Mouse (Mus musculus) midbrain, embryonic 12.5 days (tissue): ENCODE measurements around the gene Tlr9. TPM values are rescaled to one million over a fixed set of nuclear protein-coding genes. Genes with fewer than 3 reads are reported as not detected.

Source experiments
- ATAC-seq: fragments of 200-750 bp; cut with Nextera tagmentation; 2 replicates; pipeline ENCODE4 v1.8.0; 2017; ENCODE audit warnings: low read depth, moderate TSS enrichment, moderate library complexity; ENCODE audit not compliant: low FRiP score
- H3K27ac ChIP-seq: fragments of 300-500 bp; sonication (generic); replicated peaks from 2 replicates; pipeline ENCODE4 v1.5.1; 2016; ENCODE audit warnings: mild to moderate bottlenecking
- H3K27me3 ChIP-seq: fragments of 300-500 bp; sonication (generic); 2 replicates; pipeline ENCODE4 v1.6.1; 2016; ENCODE audit warnings: mild to moderate bottlenecking
- H3K36me3 ChIP-seq: fragments of 300-500 bp; sonication (generic); 2 replicates; pipeline ENCODE4 v1.6.1; 2016
- H3K4me1 ChIP-seq: fragments of 300-500 bp; sonication (generic); 2 replicates; pipeline ENCODE4 v1.6.1; 2016
- H3K4me2 ChIP-seq: fragments of 300-500 bp; sonication (generic); replicated peaks from 2 replicates; pipeline ENCODE4 v1.6.1; 2016; ENCODE audit warnings: mild to moderate bottlenecking, moderate library complexity
- H3K4me3 ChIP-seq: fragments of 300-500 bp; sonication (generic); 2 replicates; pipeline ENCODE4 v1.5.1; 2016; ENCODE audit warnings: mild to moderate bottlenecking
- H3K9ac ChIP-seq: fragments of 300-500 bp; sonication (generic); replicated peaks from 2 replicates; pipeline ENCODE4 v1.6.1; 2016; ENCODE audit warnings: mild to moderate bottlenecking, moderate library complexity
- H3K9me3 ChIP-seq: fragments of 300-500 bp; sonication (generic); 2 replicates; pipeline ENCODE4 v1.6.1; 2016; ENCODE audit warnings: mild to moderate bottlenecking
- WGBS: fragments of 180-500 bp; shearing (Covaris S2); methylation state at CpG from one replicate; pipeline ENCODE4 v1.1.7; 2016; 5-methylcytosine and 5-hydroxymethylcytosine counted together
- polyA plus RNA-seq: library from polyadenylated mRNA; unstranded; fragments of >200 nt; fragmentation: Nextera tagmentation; extraction: Ambion mirVana; gene quantifications from 2 replicates; pipeline ENCODE4 v1.2.1, GENCODE M21; 2016

Tlr9 gene
- polyA plus RNA-seq, result not detected in 2 replicates

- no peak for ATAC-seq
- Histone ChIP-seq H3K4me2 (no peak within 1 kb of the TSS), H3K9ac (no peak within 1 kb of the TSS), H3K36me3 (no peaks in the 10 kb centered on the region), H3K27me3 (peaks cover 22% of the 10 kb centered on the region), H3K4me1 (peaks cover 11% of the 10 kb centered on the region), H3K27ac (no peak within 1 kb of the TSS), H3K9me3 (no peaks in the 10 kb centered on the region), H3K4me3 (no peak within 1 kb of the TSS)
- whole genome bisulfite sequencing, result 77% methylated on average over 4 of the region's 4 CpGs
These were observed at the start of gene Tlr9 for GRCm38 (mm10) chr9:106222261-106222851. Gene Tlr9, plus strand, starts transcription at chr9:106222598.

- no peak overlapping the region for H3K9ac ChIP-seq
- no peak for ATAC-seq
- peak overlapping the region; percentile 83 for H3K4me2 ChIP-seq
- WGBS, result 76% methylated on average over 2 of the region's 2 CpGs
- H3K4me1 ChIP-seq, result peaks cover 28% of the 10 kb centered on the region
- H3K36me3 ChIP-seq, result peaks cover 23% of the 10 kb centered on the region
- H3K4me3 ChIP-seq, result peak overlapping the region; percentile 93
- H3K9me3 ChIP-seq, result no peaks in the 10 kb centered on the region
- H3K27me3 ChIP-seq, result 0 out of 2 replicates have a peak, but pooled peaks cover 3% of the 10 kb centered on the region
- no peak overlapping the region for H3K27ac ChIP-seq
These were observed 49.0 kb upstream of the Tlr9 start for GRCm38 (mm10) chr9:106173363-106173762.

GRCm38 (mm10) chr9:106175552-106176200 lies 46.7 kb upstream of the Tlr9 start:
- ATAC-seq, result no peak
- H3K4me3 ChIP-seq, result no peak overlapping the region
- 90% methylated on average over 3 of the region's 3 CpGs for WGBS

GRCm38 (mm10) chr9:106176769-106177168 lies 45.6 kb upstream of the Tlr9 start:
- no peak overlapping the region for H3K4me3 ChIP-seq
- no peaks in the 10 kb centered on the region for H3K27me3 ChIP-seq
- WGBS, result 85% methylated on average over 5 of the region's 5 CpGs
- ATAC-seq, result no peak
- H3K9ac ChIP-seq, result no peak overlapping the region
- no peaks in the 10 kb centered on the region for H3K9me3 ChIP-seq
- no peak overlapping the region for H3K4me2 ChIP-seq
- peaks cover 20% of the 10 kb centered on the region for H3K4me1 ChIP-seq
- H3K27ac ChIP-seq, result no peak overlapping the region
- peaks cover 56% of the 10 kb centered on the region for H3K36me3 ChIP-seq

More at GRCm38 (mm10) chr9:106175552-106176200, 46.7 kb upstream of the Tlr9 start:
- Histone ChIP-seq H3K27me3 (no peaks in the 10 kb centered on the region), H3K27ac (no peak overlapping the region), H3K36me3 (peaks cover 45% of the 10 kb centered on the region), H3K4me2 (no peak overlapping the region), H3K4me1 (peaks cover 20% of the 10 kb centered on the region), H3K9me3 (no peaks in the 10 kb centered on the region), H3K9ac (no peak overlapping the region)

- Histone ChIP-seq H3K27ac (no peak overlapping the region), H3K4me1 (peaks cover 19% of the 10 kb centered on the region), H3K9me3 (no peaks in the 10 kb centered on the region), H3K27me3 (no peaks in the 10 kb centered on the region), H3K36me3 (peaks cover 66% of the 10 kb centered on the region), H3K4me2 (no peak overlapping the region), H3K9ac (no peak overlapping the region), H3K4me3 (no peak overlapping the region)
- ATAC-seq, result no peak
- 94% methylated on average over 6 of the region's 6 CpGs for WGBS
These were observed 44.6 kb upstream of the Tlr9 start for GRCm38 (mm10) chr9:106177799-106178198.

GRCm38 (mm10) chr9:106179454-106179853 lies 42.9 kb upstream of the Tlr9 start:
- Histone ChIP-seq H3K9me3 (no peaks in the 10 kb centered on the region), H3K9ac (no peak overlapping the region), H3K27ac (no peak overlapping the region), H3K4me3 (no peak overlapping the region), H3K27me3 (no peaks in the 10 kb centered on the region), H3K4me2 (no peak overlapping the region), H3K4me1 (peaks cover 4% of the 10 kb centered on the region), H3K36me3 (peaks cover 83% of the 10 kb centered on the region)
- 89% methylated on average over 2 of the region's 2 CpGs for WGBS
- ATAC-seq, result no peak

GRCm38 (mm10) chr9:106179964-106180363 lies 42.4 kb upstream of the Tlr9 start:
- peaks cover 88% of the 10 kb centered on the region for H3K36me3 ChIP-seq
- H3K27me3 ChIP-seq, result no peaks in the 10 kb centered on the region
- no peak overlapping the region for H3K27ac ChIP-seq
- H3K9me3 ChIP-seq, result no peaks in the 10 kb centered on the region
- WGBS, result 95% methylated on average over 3 of the region's 3 CpGs
- no peak overlapping the region for H3K4me2 ChIP-seq
- no peaks in the 10 kb centered on the region; the same call in 1 of the 2 replicates for H3K4me1 ChIP-seq
- H3K9ac ChIP-seq, result no peak overlapping the region
- no peak overlapping the region for H3K4me3 ChIP-seq
- ATAC-seq, result no peak

GRCm38 (mm10) chr9:106182146-106182545 lies 40.3 kb upstream of the Tlr9 start:
- Histone ChIP-seq H3K4me3 (no peak overlapping the region), H3K9ac (no peak overlapping the region), H3K36me3 (peaks cover 98% of the 10 kb centered on the region), H3K27me3 (no peaks in the 10 kb centered on the region), H3K9me3 (no peaks in the 10 kb centered on the region), H3K4me1 (no peaks in the 10 kb centered on the region), H3K4me2 (no peak overlapping the region), H3K27ac (no peak overlapping the region)
- 96% methylated on average over 4 of the region's 4 CpGs for WGBS
- ATAC-seq, result no peak

GRCm38 (mm10) chr9:106183996-106184395 lies 38.4 kb upstream of the Tlr9 start:
- Histone ChIP-seq H3K36me3 (peaks cover 99% of the 10 kb centered on the region), H3K4me1 (no peaks in the 10 kb centered on the region), H3K4me2 (no peak overlapping the region), H3K4me3 (no peak overlapping the region), H3K27me3 (no peaks in the 10 kb centered on the region), H3K9me3 (no peaks in the 10 kb centered on the region), H3K9ac (no peak overlapping the region), H3K27ac (no peak overlapping the region)
- 96% methylated on average over 5 of the region's 5 CpGs for WGBS
- ATAC-seq, result no peak

GRCm38 (mm10) chr9:106191355-106191754 lies 31.0 kb upstream of the Tlr9 start:
- H3K36me3 ChIP-seq, result peaks cover 80% of the 10 kb centered on the region
- H3K9me3 ChIP-seq, result no peaks in the 10 kb centered on the region
- peaks cover 6% of the 10 kb centered on the region for H3K4me1 ChIP-seq
- H3K4me3 ChIP-seq, result no peak overlapping the region
- H3K27me3 ChIP-seq, result no peaks in the 10 kb centered on the region
- H3K27ac ChIP-seq, result no peak overlapping the region
- no peak for ATAC-seq
- 100% methylated on average over 1 of the region's 1 CpGs for WGBS
- no peak overlapping the region for H3K4me2 ChIP-seq
- no peak overlapping the region for H3K9ac ChIP-seq

- Histone ChIP-seq H3K27me3 (no peaks in the 10 kb centered on the region), H3K9ac (no peak overlapping the region), H3K36me3 (peaks cover 73% of the 10 kb centered on the region), H3K9me3 (no peaks in the 10 kb centered on the region), H3K4me2 (no peak overlapping the region), H3K4me1 (peaks cover 6% of the 10 kb centered on the region), H3K27ac (no peak overlapping the region), H3K4me3 (no peak overlapping the region)
- WGBS, result 94% methylated on average over 8 of the region's 8 CpGs
- no peak for ATAC-seq
These were observed 30.4 kb upstream of the Tlr9 start for GRCm38 (mm10) chr9:106192024-106192423.

- no peak for ATAC-seq
- Histone ChIP-seq H3K36me3 (peaks cover 64% of the 10 kb centered on the region), H3K4me1 (peaks cover 6% of the 10 kb centered on the region), H3K27ac (no peak overlapping the region), H3K4me2 (no peak overlapping the region), H3K9ac (no peak overlapping the region), H3K4me3 (no peak overlapping the region), H3K27me3 (0 out of 2 replicates have a peak, but pooled peaks cover 3% of the 10 kb centered on the region), H3K9me3 (no peaks in the 10 kb centered on the region)
- 96% methylated on average over 1 of the region's 1 CpGs for WGBS
These were observed 29.4 kb upstream of the Tlr9 start for GRCm38 (mm10) chr9:106192998-106193397.
